1 mouse cellular context compared by ENCODE assay signal in genomic region chr11:77693026-77693425, GRCm38 (mm10).
TF ChIP-seq lines count a peak whose summit lies in the region.

No protein-coding gene starts in this region.

TF ChIP-seq in CH12.LX, 34 proteins besides CTCF, POLR2A, EP300 and RAD21 (continued from another document):
- peak; percentile 40; the same call in 1 of the 2 replicates for TF ChIP-seq POLR2AphosphoS2 (IDR thresholded peaks at IDR 0.05; ENCODE audit: low read depth, low read length)
